Mouse (Mus musculus): ENCODE results near the gene Taf1d. TPM values are rescaled to one million over a fixed set of nuclear protein-coding genes. Genes with fewer than 3 reads are reported as not detected.

Taf1d gene
- polyA plus RNA-seq (2012; rRNA removed), result 34.7 and 39.8 TPM in 2 replicates

DNA sequence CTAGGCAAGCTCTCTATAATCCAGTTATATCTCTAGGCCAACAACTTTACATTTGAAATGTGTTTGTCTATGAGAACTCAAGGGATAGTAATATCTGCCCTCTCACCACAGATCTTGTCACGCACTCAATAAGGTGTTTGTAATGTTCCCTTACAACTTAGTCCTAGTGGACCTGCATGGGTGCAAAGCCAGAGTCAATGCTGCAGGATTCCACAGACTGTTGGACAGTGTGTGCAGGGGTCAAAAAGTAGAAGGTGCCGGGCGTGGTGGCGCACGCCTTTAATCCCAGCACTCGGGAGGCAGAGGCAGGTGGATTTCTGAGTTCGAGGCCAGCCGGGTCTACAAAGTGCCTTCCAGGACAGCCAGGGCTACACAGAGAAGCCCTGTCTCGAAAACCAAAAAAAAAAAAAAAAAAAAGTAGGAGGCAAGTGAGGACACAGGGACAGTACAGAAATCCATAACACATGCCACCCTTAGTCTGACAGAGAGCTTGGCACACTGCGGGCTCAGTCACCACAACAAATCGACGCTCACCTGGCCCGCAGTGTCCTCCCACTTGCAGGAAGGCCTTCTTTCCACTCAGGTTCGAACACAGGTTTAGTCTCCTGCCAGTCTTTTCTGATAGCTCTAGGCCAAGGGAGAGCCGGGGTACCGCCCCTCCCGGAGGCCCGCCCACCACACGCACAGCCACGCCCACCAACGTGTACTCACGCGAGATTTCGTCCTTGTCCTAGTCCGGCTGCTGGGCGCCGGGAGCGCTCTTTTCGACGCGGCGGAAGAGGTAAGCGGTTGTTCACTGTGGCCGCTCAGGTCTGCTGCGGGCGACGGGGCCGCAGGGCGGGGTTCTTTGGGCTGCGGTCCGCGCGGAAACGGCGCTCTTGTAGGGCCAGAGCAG is at the start of gene Taf1d:
Gene Taf1d (plus strand): TSS at position 712 of the 895 bp plus-strand sequence.

DNA sequence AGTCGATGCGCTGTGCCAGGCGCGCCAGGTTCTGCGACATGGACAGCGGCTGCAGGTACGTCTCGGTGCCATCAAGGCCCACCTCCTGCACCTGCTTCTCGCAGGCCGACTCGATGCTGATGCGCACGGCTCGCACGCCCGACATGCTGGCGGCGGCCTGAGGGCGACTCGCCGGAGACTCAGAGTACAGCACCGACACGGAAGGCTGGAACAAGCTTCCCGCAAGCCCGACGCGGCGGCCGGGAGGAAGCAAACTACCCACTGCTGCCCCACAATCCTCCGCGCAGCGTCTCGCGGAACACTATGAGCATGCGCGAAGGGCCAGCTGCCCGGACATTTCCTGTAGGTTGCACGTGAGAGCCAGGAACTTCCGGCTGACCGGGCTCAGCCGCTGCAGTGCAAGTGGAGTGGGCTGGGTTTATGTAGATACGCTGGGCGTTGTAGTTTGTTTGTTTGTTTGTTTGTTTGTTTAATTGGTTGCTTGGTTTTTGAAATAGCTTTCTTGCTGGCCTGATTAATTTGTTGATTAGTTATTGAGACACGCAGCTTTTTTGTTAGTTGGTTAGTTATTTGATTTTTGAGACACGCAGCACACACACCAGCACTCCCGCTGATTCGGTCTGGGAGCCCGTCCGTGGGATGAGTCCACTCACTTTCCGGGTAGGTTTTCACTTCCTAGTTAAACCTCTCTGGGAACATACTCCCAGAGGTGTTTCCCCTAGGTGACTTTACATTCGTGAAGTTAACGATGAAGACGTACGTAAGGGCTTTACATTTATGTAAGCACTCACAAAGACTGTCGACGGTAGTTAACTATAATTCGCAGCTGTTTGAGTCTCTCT is 26.1 kb upstream of the Taf1d start, which contains the start of gene Med17:
Gene Med17 (minus strand): TSS at position 283 of the 842 bp plus-strand sequence.

DNA sequence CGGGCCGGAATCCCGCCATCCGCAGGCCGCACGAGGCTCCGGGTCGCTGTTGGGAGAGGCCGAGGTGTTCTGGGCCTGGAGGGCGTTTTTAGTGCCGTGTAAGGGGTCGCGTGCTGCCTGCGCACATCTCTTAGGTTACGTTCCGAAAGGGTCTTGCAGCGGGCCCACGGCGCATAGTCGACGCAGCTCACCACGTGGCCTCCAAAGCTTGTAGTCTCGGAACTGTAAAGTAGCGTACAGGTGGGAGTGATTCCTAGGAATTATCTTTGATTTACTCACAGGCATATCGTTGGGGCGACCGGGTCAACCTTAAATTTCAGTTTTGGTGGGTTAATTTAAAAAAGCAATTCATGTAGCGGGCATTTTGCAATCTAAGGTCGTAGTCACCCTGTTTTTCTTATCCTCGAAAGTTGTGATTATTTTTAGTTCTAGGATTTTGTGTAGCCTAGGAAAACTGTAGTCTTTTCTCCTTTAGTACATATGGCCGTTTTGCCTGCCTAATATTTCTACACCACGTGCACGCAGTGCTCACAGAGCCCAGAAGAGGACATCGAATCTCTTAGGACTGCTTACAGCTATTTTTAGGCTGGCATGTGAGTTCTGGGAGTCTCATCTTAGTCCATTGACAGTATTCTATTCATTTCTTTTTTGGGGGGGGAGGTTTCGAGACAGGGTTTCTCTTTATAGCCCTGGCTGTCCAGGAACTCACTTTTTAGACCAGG is 545 bp downstream of the Taf1d start, which contains the start of gene 4931406C07Rik:
Gene 4931406C07Rik (minus strand): TSS at position 51 of the 722 bp plus-strand sequence.

DNA sequence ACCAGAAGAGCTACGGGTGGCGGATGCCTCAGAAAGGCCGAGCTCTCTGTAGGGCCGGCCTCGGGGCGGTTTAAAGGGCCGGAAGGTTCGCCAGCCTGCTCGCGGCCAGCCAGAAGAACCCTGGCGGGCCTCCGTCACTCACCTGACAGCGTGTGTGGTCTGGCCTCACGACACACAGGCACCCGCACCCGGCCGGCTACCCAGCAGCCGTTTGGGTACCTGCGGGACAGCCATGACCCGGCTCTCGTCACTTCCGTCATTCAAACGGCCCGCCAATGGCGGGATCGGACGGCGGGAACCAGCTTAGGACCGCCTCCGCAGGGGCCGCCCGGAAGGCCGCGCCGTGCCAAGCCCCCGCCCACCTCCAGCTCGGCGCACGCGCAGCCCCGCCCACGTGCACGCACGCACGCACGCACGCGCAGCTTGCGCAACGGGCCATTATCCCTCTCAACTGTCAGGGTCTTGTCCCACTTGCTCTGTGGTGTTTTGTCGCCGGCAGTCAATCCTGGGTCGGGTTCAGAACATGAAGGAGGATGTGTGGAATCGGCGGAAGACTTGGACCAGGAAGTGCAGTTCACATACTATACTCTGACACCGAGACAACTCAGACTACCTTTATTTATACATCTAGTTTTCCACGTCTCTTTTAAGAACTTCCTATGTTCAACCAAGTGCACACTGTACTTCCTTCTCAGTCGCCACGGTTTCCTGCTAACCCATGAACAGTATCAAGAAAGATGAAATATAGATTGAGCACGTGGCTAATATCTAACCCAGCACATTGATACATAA is 51.7 kb downstream of the Taf1d start, which contains the start of gene Cep295:
Gene Cep295 (minus strand): TSS at position 305 of the 792 bp plus-strand sequence.

Other genes with a start within 250 kb of the Taf1d start
- gene Hephl1, start 194.1 kb upstream of the Taf1d start, polyA plus RNA-seq (2012; rRNA removed), result not detected in 2 replicates
- 0.35 and 0.36 TPM in 2 replicates for gene Vstm5, start 67.2 kb upstream of the Taf1d start, polyA plus RNA-seq (2012; rRNA removed)
- 14.0 and 17.9 TPM in 2 replicates for gene Med17, start 26.3 kb upstream of the Taf1d start, polyA plus RNA-seq (2012; rRNA removed)
- 13.3 and 16.1 TPM in 2 replicates for gene 4931406C07Rik, start 234 bp downstream of the Taf1d start, polyA plus RNA-seq (2012; rRNA removed)
- 7.1 and 9.2 TPM in 2 replicates for gene Cep295, start 51.6 kb downstream of the Taf1d start, polyA plus RNA-seq (2012; rRNA removed)
- 4.4 and 4.6 TPM in 2 replicates for gene Smco4, start 187.2 kb downstream of the Taf1d start, polyA plus RNA-seq (2012; rRNA removed)

Measured in liver, embryonic 18 days (tissue).